Mouse (Mus musculus): ENCODE data around the gene Plin1. TPM values are rescaled to one million over a fixed set of nuclear protein-coding genes. Genes with fewer than 3 reads are reported as not detected.

The Plin1 gene
- polyA plus RNA-seq, 1 experiment from 2014 or later = not detected

GRCm38 (mm10) chr7:79696495-79696894 lies 36.2 kb downstream of the Plin1 start:
- 86% methylated on average over 8 of the region's 8 CpGs for WGBS
- no peak overlapping the region for H3K27ac ChIP-seq (replicated peaks)
- peaks cover 98% of the 10 kb centered on the region for H3K36me3 ChIP-seq
- H3K4me3 ChIP-seq = no peak overlapping the region
- H3K4me1 ChIP-seq = no peaks in the 10 kb centered on the region
- ATAC-seq (ENCODE audit: extremely low read depth, insufficient number of reproducible peaks, low FRiP score, low TSS enrichment) = no peak
- no peaks in the 10 kb centered on the region for H3K9me3 ChIP-seq
- H3K27me3 ChIP-seq (replicated peaks) = no peaks in the 10 kb centered on the region
- no peak overlapping the region for H3K4me2 ChIP-seq
- no peak overlapping the region for H3K9ac ChIP-seq

- 94% methylated on average over 2 of the region's 2 CpGs for WGBS
- Histone ChIP-seq H3K27me3 (replicated peaks) (no peaks in the 10 kb centered on the region), H3K4me3 (no peak overlapping the region), H3K9me3 (no peaks in the 10 kb centered on the region), H3K27ac (replicated peaks) (no peak overlapping the region), H3K4me2 (no peak overlapping the region), H3K36me3 (peaks cover 95% of the 10 kb centered on the region), H3K9ac (no peak overlapping the region), H3K4me1 (no peaks in the 10 kb centered on the region)
- no peak for ATAC-seq (ENCODE audit: extremely low read depth, insufficient number of reproducible peaks, low FRiP score, low TSS enrichment)
Measured at GRCm38 (mm10) chr7:79680231-79680630, 52.5 kb downstream of the Plin1 start.

- H3K36me3 ChIP-seq = peaks cover 94% of the 10 kb centered on the region
- no peak overlapping the region for H3K27ac ChIP-seq (replicated peaks)
- H3K4me1 ChIP-seq = no peaks in the 10 kb centered on the region
- H3K9ac ChIP-seq = no peak overlapping the region
- H3K27me3 ChIP-seq (replicated peaks) = no peaks in the 10 kb centered on the region
- H3K4me2 ChIP-seq = no peak overlapping the region
- ATAC-seq (ENCODE audit: extremely low read depth, insufficient number of reproducible peaks, low FRiP score, low TSS enrichment) = no peak
- no peak overlapping the region for H3K4me3 ChIP-seq
- H3K9me3 ChIP-seq = no peaks in the 10 kb centered on the region
Measured at GRCm38 (mm10) chr7:79679186-79679585, 53.5 kb downstream of the Plin1 start.

- no peak overlapping the region for H3K27ac ChIP-seq (replicated peaks)
Measured at GRCm38 (mm10) chr7:79670900-79671604, 61.7 kb downstream of the Plin1 start.

More at GRCm38 (mm10) chr7:79670900-79671604, 61.7 kb downstream of the Plin1 start:
- Histone ChIP-seq H3K9ac (no peak overlapping the region), H3K4me3 (no peak overlapping the region), H3K4me2 (no peak overlapping the region), H3K36me3 (peaks cover 86% of the 10 kb centered on the region), H3K9me3 (no peaks in the 10 kb centered on the region), H3K27me3 (replicated peaks) (no peaks in the 10 kb centered on the region), H3K4me1 (no peaks in the 10 kb centered on the region)
- ATAC-seq (ENCODE audit: extremely low read depth, insufficient number of reproducible peaks, low FRiP score, low TSS enrichment) = no peak
- 91% methylated on average over 4 of the region's 4 CpGs for WGBS

Other genes starting within 250 kb of the Plin1 start
- 0.25 TPM in 1 of 2 replicates, not detected in the other for gene Rhcg, start 115.2 kb downstream of the Plin1 start, polyA plus RNA-seq (2015; fragmentation: Nextera tagmentation; extraction: Ambion mirVana)
- 5.2 and 5.9 TPM in 2 replicates for gene Ticrr, start 72.7 kb downstream of the Plin1 start, polyA plus RNA-seq (2015; fragmentation: Nextera tagmentation; extraction: Ambion mirVana)
- gene Kif7, start 17.2 kb downstream of the Plin1 start, polyA plus RNA-seq (2015; fragmentation: Nextera tagmentation; extraction: Ambion mirVana) = 1.7 and 2.4 TPM in 2 replicates
- 5.8 and 9.6 TPM in 2 replicates for gene Pex11a, start 10.2 kb upstream of the Plin1 start, polyA plus RNA-seq (2015; fragmentation: Nextera tagmentation; extraction: Ambion mirVana)
- 1.4 and 1.5 TPM in 2 replicates for gene Wdr93, start 10.3 kb upstream of the Plin1 start, polyA plus RNA-seq (2015; fragmentation: Nextera tagmentation; extraction: Ambion mirVana)
- 0.15 TPM in 1 of 2 replicates, not detected in the other for gene Mesp1, start 60.9 kb upstream of the Plin1 start, polyA plus RNA-seq (2015; fragmentation: Nextera tagmentation; extraction: Ambion mirVana)
- gene Mesp2, start 77.8 kb upstream of the Plin1 start, polyA plus RNA-seq (2015; fragmentation: Nextera tagmentation; extraction: Ambion mirVana) = 0.21 and 0.41 TPM in 2 replicates
- gene Anpep, start 128.2 kb upstream of the Plin1 start, polyA plus RNA-seq (2015; fragmentation: Nextera tagmentation; extraction: Ambion mirVana) = 7.3 and 7.9 TPM in 2 replicates
- gene Ap3s2, start 187.7 kb upstream of the Plin1 start, polyA plus RNA-seq (2015; fragmentation: Nextera tagmentation; extraction: Ambion mirVana) = 28.3 and 31.1 TPM in 2 replicates
- gene Arpin, start 202.5 kb upstream of the Plin1 start, polyA plus RNA-seq (2015; fragmentation: Nextera tagmentation; extraction: Ambion mirVana) = 27.8 and 28.5 TPM in 2 replicates

Measured in heart, embryonic 13.5 days (tissue).